Mouse (Mus musculus) thymus, postnatal 10 days (tissue): ENCODE results near the gene Il16.

Experiments used
- DNase-seq, 2 experiments: peaks; one replicate each; pipeline ENCODE4 v3.0.0; 2021; ENCODE audit warnings: low spot score in 2 of 2

Gene Il16

GRCm38 (mm10) chr7:83745413-83746106 lies at the start of gene Il16:
Gene Il16, minus strand, starts transcription at chr7:83745726.
- DNase-seq, result no peak

- no peak for DNase-seq
These were observed 49.2 kb upstream of the Il16 start, which contains the start of gene Cfap161 for GRCm38 (mm10) chr7:83794705-83795104. Gene Cfap161, minus strand, starts transcription at chr7:83794880.

GRCm38 (mm10) chr7:83794006-83794683 lies 48.6 kb upstream of the Il16 start:
- no peak for DNase-seq

GRCm38 (mm10) chr7:83780881-83781280 lies 35.4 kb upstream of the Il16 start:
- no peak for DNase-seq

- no peak for DNase-seq
These were observed 34.5 kb upstream of the Il16 start for GRCm38 (mm10) chr7:83780026-83780425.

GRCm38 (mm10) chr7:83779028-83779427 lies 33.5 kb upstream of the Il16 start:
- no peak for DNase-seq

GRCm38 (mm10) chr7:83778516-83778915 lies 33.0 kb upstream of the Il16 start:
- DNase-seq, result no peak

- DNase-seq, result no peak
These were observed 29.2 kb upstream of the Il16 start for GRCm38 (mm10) chr7:83774721-83775120.

- DNase-seq, result no peak
These were observed 18.1 kb upstream of the Il16 start for GRCm38 (mm10) chr7:83763674-83764073.

GRCm38 (mm10) chr7:83762336-83762735 lies 16.8 kb upstream of the Il16 start:
- DNase-seq, result no peak

GRCm38 (mm10) chr7:83751055-83751454 lies 5.5 kb upstream of the Il16 start:
- DNase-seq, result no peak

GRCm38 (mm10) chr7:83748405-83748804 lies 2.9 kb upstream of the Il16 start:
- DNase-seq, result no peak

GRCm38 (mm10) chr7:83746107-83746687 lies 671 bp upstream of the Il16 start:
- DNase-seq, result no peak

- DNase-seq, result no peak
These were observed 487 bp downstream of the Il16 start for GRCm38 (mm10) chr7:83745065-83745412.

GRCm38 (mm10) chr7:83744250-83744649 lies 1.3 kb downstream of the Il16 start:
- DNase-seq, result no peak

GRCm38 (mm10) chr7:83742690-83743089 lies 2.8 kb downstream of the Il16 start:
- no peak for DNase-seq

- no peak for DNase-seq
These were observed 3.5 kb downstream of the Il16 start for GRCm38 (mm10) chr7:83742026-83742425.

- DNase-seq, result no peak
These were observed 5.7 kb downstream of the Il16 start for GRCm38 (mm10) chr7:83739680-83740310.

GRCm38 (mm10) chr7:83738623-83739462 lies 6.7 kb downstream of the Il16 start:
- no peak for DNase-seq

- DNase-seq, result no peak
These were observed 7.5 kb downstream of the Il16 start for GRCm38 (mm10) chr7:83737914-83738490.
